Comparison of ENCODE assay signal across 18 mouse cellular contexts in genomic region chr3:28551756-28552155, GRCm38 (mm10).
A peak's percentile ranks its signal among the peaks of the same experiment; 100 is the strongest.
DNase-seq lines count a peak whose midpoint lies in the region; TF ChIP-seq lines count a peak whose summit lies in the region.
"Had no signal": no experiment of that assay in that cellular context is flagged by ENCODE, and none has a peak within 500 bp of the region (broad histone marks: within the 10 kb centered on the region; RNA-seq: fewer than 3 reads in every experiment).

No protein-coding gene starts in this region.

- WGBS in cerebellum, adult 2 months, result 29% methylated on average over 1 of the region's 1 CpGs

- no peak for TF ChIP-seq CTCF in cerebellum, adult 2 months (IDR thresholded peaks at IDR 0.05; ENCODE audit: borderline replicate concordance, insufficient read depth, low read depth, low read length)

- peaks cover 40% of the 10 kb centered on the region for H3K4me1 ChIP-seq in cerebellum, adult 2 months (ENCODE audit: control insufficient read depth, insufficient read depth, low read length)
- H3K4me1 ChIP-seq: embryonic facial prominence, embryonic 12.5 days had no signal

- H3K27me3 ChIP-seq in cerebellum, adult 2 months (ENCODE audit: control insufficient read depth, insufficient read depth, low read length), result no peaks in the 10 kb centered on the region
- H3K27me3 ChIP-seq: embryonic facial prominence, embryonic 12.5 days; embryonic facial prominence, embryonic 15.5 days; forebrain, embryonic 12.5 days; hindbrain, embryonic 13.5 days had no signal

- no peak overlapping the region for H3K4me3 ChIP-seq in cerebellum, adult 2 months (replicated peaks; ENCODE audit: insufficient read depth, low read depth, low read length)
- H3K4me3 ChIP-seq: embryonic facial prominence, embryonic 12.5 days; embryonic facial prominence, embryonic 15.5 days; forebrain, embryonic 12.5 days; hindbrain, embryonic 13.5 days had no signal

- peak; percentile 40 to 57 for DNase-seq in cerebellum, adult 2 months
- DNase-seq in cerebellum, adult 11 months, result no peak
- DNase-seq in cerebellum, postnatal 36 days, result peak; percentile 32 to 37
- DNase-seq in cerebellum, adult 8-10 months, result no peak
- DNase-seq in heart, adult 11 months, result peak; percentile 64
- DNase-seq in heart, adult 18-20 months, result no peak
- DNase-seq in brain, adult 2 months (ENCODE audit: low read depth, low spot score), result peak; percentile 52
- DNase-seq in ovary, postnatal 36 days (ENCODE audit: low spot score), result no peak
- DNase-seq: adrenal gland, postnatal 10 days; adrenal gland, postnatal 36 days; cerebellum, postnatal 10 days; gastrocnemius, postnatal 25 days; kidney, adult 18-20 months; kidney, adult 9 months had no signal

- peak overlapping the region; percentile 18; the same call in 1 of the 2 replicates for H3K27ac ChIP-seq in cerebellum, adult 2 months (ENCODE audit: insufficient read depth, low read length)
- H3K27ac ChIP-seq: embryonic facial prominence, embryonic 12.5 days; embryonic facial prominence, embryonic 15.5 days; forebrain, embryonic 12.5 days; hindbrain, embryonic 13.5 days had no signal

- no peak for TF ChIP-seq POLR2A in cerebellum, adult 2 months (IDR thresholded peaks at IDR 0.05; ENCODE audit: borderline replicate concordance, insufficient read depth, low read length)

Comparison
In these comparisons a context has a peak if more than half of its experiments do, and no peak if none do; other contexts are left out.
1. DNase-seq: peak in cerebellum, adult 2 months (2 of 2), cerebellum, postnatal 36 days (2 of 2), heart, adult 11 months (single experiment) and brain, adult 2 months (single experiment); none in cerebellum, adult 11 months (single experiment), cerebellum, adult 8-10 months (single experiment), heart, adult 18-20 months (0 of 2) and ovary, postnatal 36 days (single experiment).